Mouse (Mus musculus) embryonic fibroblast, embryonic 13.5 days (primary cell): Measurements from ENCODE around the gene Tox2.

Source experiments
- CTCF ChIP-seq: IDR thresholded peaks from 2 replicates; pipeline ENCODE4 v1.5.1; 2011; ENCODE audit warnings: mild to moderate bottlenecking, control low read depth, low read length, moderate library complexity, borderline replicate concordance; ENCODE audit not compliant: insufficient read depth
- POLR2A ChIP-seq: IDR thresholded peaks from 2 replicates; pipeline ENCODE4 v1.6.1; 2011; ENCODE audit warnings: low read depth, mild to moderate bottlenecking, control low read depth, low read length, moderate library complexity

GRCm38 (mm10) chr2:163370175-163370574 lies 167.2 kb downstream of the Tox2 start:
- TF ChIP-seq POLR2A (no peak; the same call in 1 of the 2 replicates), CTCF (no peak)
